Mouse (Mus musculus) embryonic facial prominence, embryonic 13.5 days (tissue): ENCODE results near the gene Sel1l. TPM values are rescaled to one million over a fixed set of nuclear protein-coding genes. Genes with fewer than 3 reads are reported as not detected.

ENCODE experiments used
- microRNA-seq: library from miRNA; unstranded; fragments of <30 nt; microRNA quantifications from one replicate; pipeline ENCODE4, GENCODE M21; 2016
- polyA plus RNA-seq: library from polyadenylated mRNA; unstranded; fragments of >200 nt; fragmentation: Nextera tagmentation; extraction: Ambion mirVana; gene quantifications from 2 replicates; pipeline ENCODE4 v1.2.1, GENCODE M21; 2015

Gene Sel1l
- polyA plus RNA-seq, 1 experiment from 2014 or later: 89.7 TPM

Small RNAs within 50 kb of the gene (microRNA-seq; reads per million reads assigned to microRNA genes)
- gene Gm22015: not detected

Other genes with a start within 250 kb of the Sel1l start
- gene Ston2, start 60.8 kb downstream of the Sel1l start, polyA plus RNA-seq: 7.5 and 7.9 TPM in 2 replicates